Mouse (Mus musculus) layer of hippocampus, adult 8-10 months (tissue): Measurements from ENCODE around the gene Ptpn13. TPM values are rescaled to one million over a fixed set of nuclear protein-coding genes. Genes with fewer than 3 reads are reported as not detected.

Experiments used
- DNase-seq, 2 experiments: peaks; one replicate each; pipeline ENCODE4 v3.0.0; 2022; ENCODE audit warnings: low spot score in 2 of 2
- total RNA-seq, 4 experiments: library from RNA; stranded (reverse); gene quantifications; 2 replicates each; pipeline ENCODE4 v1.2.4; 2022

Ptpn13 gene
- total RNA-seq, 4 experiments from 2014 or later, result 11.7 to 14.1 (median 12.9) TPM

GRCm38 (mm10) chr5:103422609-103423008 is 2.4 kb upstream of the Ptpn13 start:
- no peak for DNase-seq

DNA sequence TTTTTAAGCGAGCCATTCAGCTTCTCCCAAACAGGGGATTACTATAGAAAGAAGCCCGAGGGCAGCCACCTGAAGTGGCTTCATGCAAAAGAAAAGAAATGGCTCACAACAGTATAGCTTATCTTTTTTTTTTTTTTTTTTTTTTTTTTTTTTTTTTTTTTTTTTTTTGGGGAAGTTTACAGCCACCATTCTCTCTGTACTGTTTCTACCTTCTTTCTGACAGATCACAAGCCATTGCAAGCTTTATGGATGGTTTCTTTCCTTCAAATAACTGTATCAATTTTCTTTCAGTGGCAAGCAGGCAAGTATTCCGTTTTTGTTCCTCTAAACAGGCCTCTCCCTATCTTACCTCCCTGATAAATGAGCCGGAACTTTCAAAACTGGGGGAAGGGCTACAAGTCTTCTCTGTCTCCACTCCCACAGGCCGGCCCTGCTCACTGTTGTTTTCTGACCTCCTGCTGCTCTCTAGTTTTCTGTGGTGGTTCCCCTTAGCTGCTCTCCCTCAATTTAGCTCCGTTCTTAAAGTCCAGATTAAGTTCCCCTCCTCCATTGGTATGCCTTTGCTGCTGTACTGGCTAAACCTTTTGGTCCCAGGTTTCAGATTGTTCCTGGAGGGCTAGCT is 1.6 kb upstream of the Ptpn13 start:
- no peak for DNase-seq

DNA sequence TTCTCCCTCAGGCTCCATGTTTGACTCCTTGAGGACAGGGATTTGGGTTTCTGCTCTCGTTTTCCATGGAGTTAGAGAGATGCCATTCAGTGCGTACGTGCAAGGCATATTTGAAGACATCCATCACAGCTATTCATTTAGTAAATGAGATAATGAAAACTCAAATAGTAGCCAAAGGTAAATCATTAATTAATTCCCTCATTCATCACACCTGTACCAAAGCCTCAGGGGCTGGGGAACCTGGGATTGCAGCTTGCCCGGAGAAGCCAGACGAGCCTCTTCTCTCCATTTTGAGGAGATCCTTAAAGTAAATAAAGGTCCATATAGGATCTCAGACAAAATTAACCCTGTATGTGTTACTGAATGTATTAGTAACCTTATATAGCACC is 1.1 kb upstream of the Ptpn13 start:
- DNase-seq, result no peak

DNA sequence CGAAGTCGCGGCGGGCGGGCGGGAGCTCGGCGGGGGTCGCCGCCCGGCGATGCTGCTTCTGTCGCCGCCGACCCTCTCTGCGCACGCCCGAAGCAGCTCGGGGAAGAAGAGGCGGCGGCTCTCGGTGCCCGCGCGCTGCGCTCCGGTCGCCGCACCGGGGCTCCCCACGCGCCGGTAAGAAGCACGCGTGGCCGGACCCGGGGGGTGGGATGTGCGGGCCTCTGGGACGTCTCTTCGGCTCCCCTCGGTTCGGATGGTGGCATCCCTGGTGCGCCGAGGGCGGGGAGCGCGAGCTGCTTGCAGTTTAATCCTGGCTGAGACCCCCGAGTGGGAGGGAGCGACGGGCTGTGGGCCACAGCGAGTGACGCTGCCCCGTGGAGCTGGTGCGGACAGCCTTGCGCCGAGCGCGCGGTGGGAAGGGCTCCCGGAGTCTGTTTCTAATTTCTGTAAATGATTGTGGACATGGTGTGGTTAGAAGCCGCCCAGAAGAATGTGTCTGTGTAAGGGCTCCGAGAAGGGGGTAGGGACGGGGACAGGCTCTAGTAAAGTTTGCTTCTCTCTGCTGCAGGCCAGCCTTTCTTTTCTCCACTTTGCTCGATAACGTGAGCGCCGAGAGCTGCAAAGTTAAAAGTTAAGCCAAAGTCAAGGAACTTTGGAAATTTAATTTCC is 505 bp downstream of the Ptpn13 start:
- peak in 1 of 2 experiments; percentile 12 for DNase-seq

DNA sequence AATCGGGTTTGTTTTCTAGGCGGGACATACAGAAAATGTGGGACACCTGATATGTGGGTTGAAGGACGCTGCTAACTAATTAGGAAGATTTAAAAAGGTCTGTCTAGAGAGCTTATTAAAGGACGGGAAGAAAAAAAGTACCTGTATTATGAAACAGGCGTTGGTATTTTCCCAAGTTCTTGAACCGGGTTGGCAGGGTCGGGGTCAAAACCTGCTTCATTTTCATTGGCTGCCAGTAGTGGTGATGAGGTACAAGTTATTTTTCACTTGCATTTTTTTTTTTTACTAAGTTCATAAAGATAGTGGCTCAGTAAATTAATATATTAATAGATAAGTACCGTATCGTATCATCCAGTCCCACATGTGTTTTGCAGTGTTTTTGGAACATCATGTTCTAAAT is 1.3 kb downstream of the Ptpn13 start:
- DNase-seq, result no peak

GRCm38 (mm10) chr5:103430986-103431385 is 6.0 kb downstream of the Ptpn13 start:
- no peak for DNase-seq

- DNase-seq, result no peak
These were observed 6.5 kb downstream of the Ptpn13 start for GRCm38 (mm10) chr5:103431479-103431878.

DNA sequence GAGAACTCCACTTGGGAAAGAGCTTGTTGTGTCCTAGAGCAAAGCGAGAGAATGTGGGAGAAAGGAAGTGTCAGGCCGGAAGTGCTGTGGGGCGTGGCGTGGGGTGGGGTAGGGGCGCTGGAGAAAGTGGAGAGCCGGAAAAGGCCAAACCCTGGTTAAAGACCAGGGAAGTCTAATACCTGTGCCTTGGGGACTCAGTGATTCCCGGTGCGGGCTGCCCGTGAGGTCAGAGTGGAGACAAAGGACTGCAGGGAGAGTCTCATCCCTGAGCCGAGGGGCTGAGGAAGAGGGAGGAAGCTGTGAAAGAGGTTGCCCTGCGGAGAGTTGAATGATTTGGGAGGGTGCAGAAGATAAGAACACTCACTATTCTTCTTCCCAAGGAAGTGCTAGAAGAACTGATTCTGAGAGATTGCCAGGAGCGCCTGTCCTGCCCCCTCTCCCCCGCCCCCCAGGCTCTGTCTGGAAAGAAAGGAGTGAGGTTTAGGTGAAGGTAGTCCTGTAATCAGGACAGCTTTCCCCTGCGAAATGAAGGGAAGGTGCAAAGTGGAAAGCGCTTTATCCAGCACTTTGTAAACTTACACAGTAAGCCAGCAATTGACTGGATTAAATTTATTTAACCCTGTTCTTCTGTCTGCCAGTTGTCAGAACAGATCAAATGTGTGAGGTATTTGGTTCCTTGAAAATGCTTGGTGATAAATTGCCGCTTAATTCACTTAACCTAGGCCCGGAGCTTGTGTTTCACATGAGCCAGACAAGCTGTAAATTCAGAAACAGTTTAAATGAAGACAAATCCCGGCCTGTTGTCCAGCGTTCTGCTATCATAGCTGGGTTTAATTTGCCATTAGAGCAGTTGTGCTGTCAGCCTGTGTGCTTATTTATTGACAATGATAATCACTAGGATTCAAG is 11.3 kb downstream of the Ptpn13 start:
- DNase-seq, result no peak

DNA sequence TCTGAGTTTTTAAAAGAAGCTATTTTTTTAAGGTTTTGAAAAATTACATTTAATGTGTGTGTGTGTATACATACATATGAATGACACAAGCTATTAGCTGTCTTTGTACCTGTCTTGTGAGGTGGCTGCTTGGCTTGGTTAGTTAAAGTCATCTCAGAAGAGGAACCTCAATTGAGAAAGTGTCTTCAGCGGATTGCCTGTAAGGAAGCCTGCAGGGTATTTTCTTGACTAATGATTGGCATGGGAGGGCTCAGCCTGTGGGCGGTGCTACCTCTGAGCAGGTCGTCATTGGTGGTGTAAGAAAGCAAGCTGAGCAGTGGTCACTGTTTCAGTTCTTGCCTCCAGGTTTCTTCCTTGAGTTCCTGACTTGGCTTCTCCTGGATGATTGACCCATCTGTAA is 12.7 kb downstream of the Ptpn13 start:
- no peak for DNase-seq

GRCm38 (mm10) chr5:103439171-103439570 is 14.2 kb downstream of the Ptpn13 start:
- DNase-seq, result no peak

- no peak for DNase-seq
These were observed 15.7 kb downstream of the Ptpn13 start for GRCm38 (mm10) chr5:103440418-103441276.

- DNase-seq, result no peak
These were observed 16.7 kb downstream of the Ptpn13 start for GRCm38 (mm10) chr5:103441706-103442105.

DNA sequence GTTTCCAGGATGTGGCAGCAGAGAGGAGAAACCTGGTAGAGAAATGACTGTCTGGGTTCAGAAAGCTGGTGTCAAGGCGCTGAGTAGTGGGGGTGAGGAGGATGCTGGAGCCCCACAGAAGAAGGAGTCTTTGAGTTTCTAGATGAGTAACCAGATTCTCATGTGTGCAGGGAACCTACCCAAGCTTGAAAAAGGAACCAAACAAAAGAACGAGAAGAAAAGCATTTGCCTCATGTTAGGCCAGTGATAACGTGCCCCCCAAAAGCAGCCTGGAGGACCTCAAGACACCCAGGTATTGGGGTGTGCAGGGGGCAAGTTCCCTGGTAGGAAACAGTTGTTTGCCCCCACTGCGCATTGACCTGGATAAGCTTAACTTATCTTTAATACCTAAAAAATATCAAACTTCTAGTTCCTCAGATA is 17.3 kb downstream of the Ptpn13 start:
- DNase-seq, result no peak

- DNase-seq, result no peak
These were observed 17.9 kb downstream of the Ptpn13 start for GRCm38 (mm10) chr5:103442921-103443320.

DNA sequence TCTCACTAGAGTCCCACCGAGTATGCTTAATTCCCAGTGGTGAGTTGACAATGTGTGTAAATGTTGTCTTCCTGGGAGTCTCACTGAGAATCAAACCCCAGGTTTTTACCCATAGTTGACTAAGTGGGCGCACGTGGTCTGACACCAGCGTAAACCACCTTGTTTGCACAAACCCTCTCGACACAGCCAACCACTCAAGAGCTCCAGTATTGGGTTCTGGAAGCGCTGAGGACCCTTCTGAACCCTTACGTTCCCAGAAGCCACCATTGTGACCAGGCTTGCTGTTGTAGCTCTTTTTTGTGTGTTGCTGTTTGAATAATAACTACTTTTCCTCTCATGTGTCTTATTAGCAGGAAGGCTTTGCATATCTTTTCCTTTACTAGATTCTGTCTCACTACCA is 20.4 kb downstream of the Ptpn13 start:
- DNase-seq, result no peak

GRCm38 (mm10) chr5:103447806-103448416 is 22.9 kb downstream of the Ptpn13 start:
- no peak for DNase-seq

DNA sequence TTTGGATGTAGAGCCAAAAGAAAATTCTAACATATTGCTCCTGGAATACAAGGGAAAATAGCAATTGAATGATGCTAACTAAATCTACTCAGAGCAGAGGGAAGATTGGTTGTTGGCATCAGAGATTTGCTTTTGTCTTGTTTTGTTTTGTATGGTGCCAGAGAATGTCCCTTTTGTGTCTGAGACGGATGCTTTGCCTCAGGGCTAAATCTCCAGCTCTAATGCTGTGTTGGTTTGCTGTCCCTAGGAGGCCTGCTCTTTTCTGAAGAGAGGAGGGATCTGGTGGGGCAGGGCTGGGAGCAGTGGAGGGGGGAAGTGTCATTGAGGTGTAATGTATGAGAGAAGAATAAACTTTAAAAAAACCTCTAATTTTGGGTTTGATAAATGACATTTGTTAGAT is 23.5 kb downstream of the Ptpn13 start:
- no peak for DNase-seq

GRCm38 (mm10) chr5:103450663-103451062 is 25.7 kb downstream of the Ptpn13 start:
- DNase-seq, result no peak

- DNase-seq, result no peak
These were observed 28.6 kb downstream of the Ptpn13 start for GRCm38 (mm10) chr5:103453361-103454140.

GRCm38 (mm10) chr5:103456794-103457193 is 31.8 kb downstream of the Ptpn13 start:
- no peak for DNase-seq
